Mouse (Mus musculus): ENCODE measurements around the gene Pitpnm1. TPM values are rescaled to one million over a fixed set of nuclear protein-coding genes. Genes with fewer than 3 reads are reported as not detected.

Gene Pitpnm1
- polyA plus RNA-seq, 1 experiment from 2014 or later = 5.6 TPM

DNA sequence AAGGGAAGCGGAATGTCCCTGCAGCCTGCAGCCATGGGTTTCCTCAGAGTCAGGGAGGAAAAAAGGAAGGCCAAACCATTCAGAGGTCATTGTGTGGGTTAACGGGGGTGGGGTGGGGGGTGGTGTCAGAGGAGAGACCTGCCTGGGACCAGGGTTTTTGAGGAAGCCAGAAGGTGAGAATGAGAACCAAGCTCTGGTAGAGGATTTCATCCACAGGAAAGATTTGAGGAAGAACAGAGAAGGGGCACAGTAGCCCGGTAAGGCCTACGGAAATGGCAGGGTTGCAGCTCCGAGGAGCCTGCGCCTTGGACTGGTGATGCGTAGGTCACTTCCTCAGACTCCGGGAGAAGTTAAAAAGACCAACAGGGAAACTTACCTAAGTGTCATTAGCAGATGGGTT, 29.0 kb upstream of the Pitpnm1 start:
- H3K27me3 ChIP-seq = no peaks in the 10 kb centered on the region
- H3K9me3 ChIP-seq = no peaks in the 10 kb centered on the region
- no peaks in the 10 kb centered on the region for H3K4me1 ChIP-seq
- H3K27ac ChIP-seq = no peak overlapping the region
- H3K4me2 ChIP-seq = no peak overlapping the region
- H3K36me3 ChIP-seq = no peaks in the 10 kb centered on the region
- no peak for ATAC-seq (ENCODE audit: insufficient number of reproducible peaks, low FRiP score, low TSS enrichment, low read depth)
- H3K4me3 ChIP-seq = no peak overlapping the region
- 81% methylated on average over 8 of the region's 8 CpGs for WGBS
- no peak overlapping the region for H3K9ac ChIP-seq

DNA sequence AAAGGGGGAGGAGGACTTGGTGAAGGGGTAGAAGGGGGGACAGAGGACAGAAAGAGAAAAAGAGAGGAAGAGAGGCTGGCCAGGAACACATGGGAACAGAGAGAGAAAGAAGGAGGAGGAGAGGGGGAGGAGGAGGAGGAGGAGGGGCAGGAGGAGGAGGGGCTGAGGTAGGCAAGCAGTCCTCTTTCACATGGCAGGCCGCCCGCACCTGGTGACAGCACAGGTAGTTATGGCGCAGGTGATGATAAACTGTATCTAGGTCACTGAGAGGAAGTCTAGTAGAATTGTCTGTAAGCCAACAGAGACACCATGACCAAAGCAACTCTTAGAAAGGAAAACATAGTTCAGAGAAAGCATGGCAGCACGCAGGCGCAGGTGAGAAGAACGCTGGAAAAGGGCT, 28.4 kb upstream of the Pitpnm1 start:
- ATAC-seq (ENCODE audit: insufficient number of reproducible peaks, low FRiP score, low TSS enrichment, low read depth) = no peak
- Histone ChIP-seq H3K27ac (no peak overlapping the region), H3K4me1 (no peaks in the 10 kb centered on the region), H3K9me3 (no peaks in the 10 kb centered on the region), H3K4me2 (no peak overlapping the region), H3K4me3 (no peak overlapping the region), H3K36me3 (no peaks in the 10 kb centered on the region), H3K27me3 (no peaks in the 10 kb centered on the region), H3K9ac (no peak overlapping the region)
- whole genome bisulfite sequencing = 90% methylated on average over 6 of the region's 6 CpGs

DNA sequence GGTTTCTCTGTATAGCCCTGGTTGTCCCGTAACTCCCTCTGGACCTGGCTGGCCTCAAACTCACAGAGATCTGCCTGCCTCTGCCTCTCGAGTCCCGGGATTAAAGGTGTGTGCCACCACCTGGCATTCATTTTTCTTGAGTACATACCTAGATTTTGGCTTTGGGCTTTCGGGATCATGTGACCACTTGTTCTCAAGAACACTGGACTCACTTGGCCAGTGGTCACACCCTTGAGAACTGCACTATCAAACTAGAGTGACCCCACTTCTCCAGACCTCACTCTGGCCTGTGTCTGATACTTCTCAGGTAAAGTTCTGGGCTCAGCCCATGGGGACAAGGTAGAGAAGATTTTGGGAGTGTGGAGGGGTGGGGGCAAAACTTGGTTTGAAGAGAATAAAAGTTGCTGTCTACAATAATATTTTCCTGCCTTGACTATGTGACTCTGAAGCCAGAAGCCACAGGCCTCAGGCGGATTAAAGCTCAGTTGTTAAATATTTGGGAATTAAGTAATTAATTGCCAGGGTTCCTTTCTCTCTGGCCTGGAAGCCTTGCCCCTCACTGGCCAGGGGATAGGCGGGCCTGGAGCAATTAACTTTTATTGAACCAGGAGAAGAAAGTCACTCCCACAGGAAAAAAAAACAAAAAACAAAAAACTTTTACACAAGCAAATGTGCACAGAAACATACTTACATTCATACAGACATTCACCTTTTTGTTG, 26.9 kb upstream of the Pitpnm1 start:
- H3K27ac ChIP-seq = no peak overlapping the region
- H3K9me3 ChIP-seq = no peaks in the 10 kb centered on the region
- H3K9ac ChIP-seq = no peak overlapping the region
- no peaks in the 10 kb centered on the region for H3K27me3 ChIP-seq
- H3K4me2 ChIP-seq = no peak overlapping the region
- no peak for ATAC-seq (ENCODE audit: insufficient number of reproducible peaks, low FRiP score, low TSS enrichment, low read depth)
- no peaks in the 10 kb centered on the region for H3K4me1 ChIP-seq
- H3K4me3 ChIP-seq = no peak overlapping the region
- WGBS = 67% methylated on average over 6 of the region's 6 CpGs
- no peaks in the 10 kb centered on the region for H3K36me3 ChIP-seq

DNA sequence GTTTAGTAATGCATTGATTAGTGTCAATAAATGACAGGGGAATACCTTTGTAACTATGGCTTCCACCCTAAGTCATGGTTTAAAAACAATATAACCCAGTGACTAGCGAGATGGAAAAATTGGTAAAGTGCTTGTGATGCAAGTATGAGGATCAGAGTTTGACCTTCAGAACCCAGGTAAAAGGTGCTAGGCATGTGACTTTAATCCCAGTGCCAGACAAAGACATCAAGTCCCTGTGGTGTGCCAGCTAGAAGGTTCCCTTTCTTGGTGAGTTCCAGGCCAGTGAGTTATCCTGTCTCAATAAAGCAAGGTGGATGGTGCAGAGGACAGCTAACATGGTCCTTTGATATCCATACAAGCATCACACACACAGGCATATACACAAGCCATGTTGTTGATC, 24.3 kb upstream of the Pitpnm1 start:
- Histone ChIP-seq H3K4me3 (no peak overlapping the region), H3K36me3 (no peaks in the 10 kb centered on the region), H3K27me3 (no peaks in the 10 kb centered on the region), H3K4me2 (no peak overlapping the region), H3K4me1 (no peaks in the 10 kb centered on the region), H3K9me3 (no peaks in the 10 kb centered on the region), H3K9ac (no peak overlapping the region), H3K27ac (no peak overlapping the region)
- WGBS = 88% methylated on average over 1 of the region's 1 CpGs
- ATAC-seq (ENCODE audit: insufficient number of reproducible peaks, low FRiP score, low TSS enrichment, low read depth) = no peak

DNA sequence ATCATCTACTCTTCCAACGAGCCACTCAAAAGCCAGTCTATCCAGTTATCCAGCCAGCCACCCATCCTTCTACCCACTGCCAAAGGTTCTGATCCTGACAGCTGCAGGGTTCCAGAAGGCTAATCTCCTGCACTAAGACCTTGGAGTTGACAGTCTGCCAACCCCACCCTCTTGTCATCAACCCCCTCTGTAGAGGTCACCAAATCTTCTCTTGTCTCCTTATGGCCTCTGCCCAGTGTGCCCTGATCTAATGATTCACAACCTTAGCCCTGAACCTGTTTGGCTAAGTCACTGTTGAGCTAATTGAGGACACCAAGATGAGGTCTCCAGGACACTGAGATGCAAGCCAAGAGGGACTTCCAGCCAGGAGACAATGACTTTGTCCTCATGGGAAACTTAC, 20.2 kb upstream of the Pitpnm1 start:
- no peak for ATAC-seq (ENCODE audit: insufficient number of reproducible peaks, low FRiP score, low TSS enrichment, low read depth)
- 82% methylated on average over 1 of the region's 1 CpGs for WGBS
- Histone ChIP-seq H3K27me3 (0 out of 2 replicates have a peak, but pooled peaks cover 7% of the 10 kb centered on the region), H3K36me3 (no peaks in the 10 kb centered on the region), H3K9ac (no peak overlapping the region), H3K4me2 (no peak overlapping the region), H3K9me3 (no peaks in the 10 kb centered on the region), H3K4me1 (no peaks in the 10 kb centered on the region), H3K4me3 (no peak overlapping the region), H3K27ac (no peak overlapping the region)

DNA sequence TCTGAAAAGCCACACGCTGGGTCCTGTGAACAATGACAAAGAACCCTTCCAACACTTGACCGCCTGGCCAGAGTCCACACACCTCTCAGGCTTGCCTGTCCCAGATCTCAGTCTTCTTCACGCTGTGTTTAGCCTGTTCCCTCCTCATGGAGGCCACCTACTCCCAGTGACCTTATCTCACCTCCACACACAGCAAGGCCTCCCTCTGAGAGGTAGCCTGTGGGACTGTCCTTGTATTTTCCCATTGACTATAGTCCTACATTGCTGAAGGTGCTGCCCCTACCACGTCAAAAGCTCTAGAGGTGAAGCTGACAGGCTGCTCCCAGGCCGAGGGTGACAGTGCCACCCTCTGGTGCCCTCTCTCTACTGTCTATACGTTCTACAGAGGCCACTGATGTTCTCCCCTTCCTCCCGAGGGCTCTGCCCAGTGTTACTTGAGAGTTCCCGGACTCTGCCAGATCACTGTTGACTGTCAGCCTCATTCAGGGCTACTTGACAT, 19.2 kb upstream of the Pitpnm1 start:
- no peak overlapping the region for H3K9ac ChIP-seq
- H3K4me2 ChIP-seq = no peak overlapping the region
- no peak overlapping the region for H3K27ac ChIP-seq
- H3K9me3 ChIP-seq = no peaks in the 10 kb centered on the region
- H3K36me3 ChIP-seq = no peaks in the 10 kb centered on the region
- H3K27me3 ChIP-seq = 0 out of 2 replicates have a peak, but pooled peaks cover 7% of the 10 kb centered on the region
- 61% methylated on average over 8 of the region's 8 CpGs for WGBS
- ATAC-seq (ENCODE audit: insufficient number of reproducible peaks, low FRiP score, low TSS enrichment, low read depth) = no peak
- no peaks in the 10 kb centered on the region for H3K4me1 ChIP-seq
- no peak overlapping the region for H3K4me3 ChIP-seq

DNA sequence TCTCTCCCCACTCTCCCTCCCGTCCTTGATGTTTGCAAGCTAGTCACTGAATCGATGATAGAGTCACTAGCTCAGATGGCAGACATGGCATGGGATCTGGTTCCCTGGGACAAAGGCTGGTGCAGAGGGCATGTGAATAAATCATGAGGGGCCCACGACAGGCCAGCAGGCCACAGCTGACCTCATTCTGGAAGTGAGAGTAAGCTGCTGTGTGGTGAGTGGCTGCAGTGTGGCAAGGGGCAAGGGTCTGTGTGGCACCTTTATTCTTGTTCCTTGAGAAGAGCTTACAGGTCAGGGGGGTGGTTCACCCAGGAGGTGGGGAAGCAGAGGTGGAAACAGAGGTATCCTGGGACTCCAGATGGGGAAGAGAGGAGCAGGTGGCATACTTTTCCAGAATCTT, 18.4 kb upstream of the Pitpnm1 start, which contains the start of gene Cabp2:
Gene Cabp2, plus strand, starts transcription at position 185 of the 400 bp plus-strand sequence.
- Histone ChIP-seq H3K4me1 (no peaks in the 10 kb centered on the region), H3K4me3 (no peak within 1 kb of the TSS), H3K9me3 (no peaks in the 10 kb centered on the region), H3K27me3 (0 out of 2 replicates have a peak, but pooled peaks cover 7% of the 10 kb centered on the region), H3K9ac (no peak within 1 kb of the TSS), H3K4me2 (no peak within 1 kb of the TSS), H3K36me3 (no peaks in the 10 kb centered on the region), H3K27ac (no peak within 1 kb of the TSS)
- WGBS = 65% methylated on average over 3 of the region's 3 CpGs
- no peak for ATAC-seq (ENCODE audit: insufficient number of reproducible peaks, low FRiP score, low TSS enrichment, low read depth)

DNA sequence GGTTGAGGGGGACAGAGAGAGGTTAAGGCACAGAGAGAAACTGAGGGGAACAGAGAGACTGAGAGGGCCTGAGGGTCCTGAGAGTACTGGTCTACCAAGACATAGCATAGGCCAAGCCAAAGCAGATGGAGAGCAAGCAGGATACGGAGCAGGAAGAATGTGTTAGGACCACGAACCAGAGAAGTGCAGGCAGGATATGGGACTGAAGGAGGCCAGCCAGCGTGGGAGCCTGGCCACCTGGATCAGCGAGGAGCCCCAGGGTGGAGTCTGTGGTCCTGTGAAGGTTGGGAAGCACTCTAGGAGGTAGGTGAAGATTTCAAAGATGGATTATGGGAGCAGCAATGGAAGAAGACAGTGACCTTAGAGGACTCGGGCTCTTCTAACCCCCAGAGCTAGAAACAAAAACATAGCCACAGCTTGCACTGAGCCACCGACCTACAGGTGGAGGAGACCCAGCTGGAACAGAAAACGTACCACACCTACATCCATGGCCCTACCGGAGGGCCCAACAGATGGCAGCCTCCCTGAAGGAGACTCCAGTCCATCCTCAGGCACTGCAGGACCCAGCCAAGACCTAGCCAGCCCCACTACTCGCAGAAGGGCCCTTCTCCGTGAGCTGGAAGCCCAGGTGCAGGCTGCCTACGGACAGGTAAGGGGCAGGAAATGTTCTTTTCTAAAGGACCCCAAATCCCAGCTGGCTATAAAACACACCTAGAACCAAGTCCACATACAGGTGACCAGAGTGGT, 17.4 kb upstream of the Pitpnm1 start:
- H3K27me3 ChIP-seq = 0 out of 2 replicates have a peak, but pooled peaks cover 7% of the 10 kb centered on the region
- no peak overlapping the region for H3K4me2 ChIP-seq
- no peaks in the 10 kb centered on the region for H3K4me1 ChIP-seq
- no peaks in the 10 kb centered on the region for H3K36me3 ChIP-seq
- no peak overlapping the region for H3K4me3 ChIP-seq
- no peak overlapping the region for H3K27ac ChIP-seq
- 80% methylated on average over 11 of the region's 11 CpGs for WGBS
- H3K9ac ChIP-seq = no peak overlapping the region
- no peak for ATAC-seq (ENCODE audit: insufficient number of reproducible peaks, low FRiP score, low TSS enrichment, low read depth)
- H3K9me3 ChIP-seq = no peaks in the 10 kb centered on the region

DNA sequence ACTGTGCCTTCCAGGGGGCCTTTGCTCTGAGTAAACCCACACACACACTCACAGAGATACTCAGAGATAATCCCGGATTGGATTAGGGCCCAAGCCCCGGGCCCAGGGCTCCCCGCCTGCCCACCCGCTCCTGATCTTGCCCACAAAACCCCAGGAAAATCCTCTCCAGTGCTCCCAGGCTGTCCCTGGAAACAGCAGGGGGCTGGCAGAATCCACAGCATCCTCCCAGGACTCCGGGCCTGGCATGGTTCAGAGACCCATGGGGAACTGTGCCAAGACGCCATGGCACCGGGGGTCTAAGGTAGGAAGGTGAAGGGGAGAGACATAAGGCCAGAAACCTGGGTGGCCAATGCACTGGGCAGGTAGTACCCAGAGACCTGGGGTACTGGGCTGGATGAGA, 16.5 kb upstream of the Pitpnm1 start:
- Histone ChIP-seq H3K4me3 (no peak overlapping the region), H3K4me2 (no peak overlapping the region), H3K4me1 (no peaks in the 10 kb centered on the region), H3K27me3 (0 out of 2 replicates have a peak, but pooled peaks cover 7% of the 10 kb centered on the region), H3K27ac (no peak overlapping the region), H3K36me3 (no peaks in the 10 kb centered on the region), H3K9me3 (no peaks in the 10 kb centered on the region), H3K9ac (no peak overlapping the region)
- no peak for ATAC-seq (ENCODE audit: insufficient number of reproducible peaks, low FRiP score, low TSS enrichment, low read depth)
- 84% methylated on average over 7 of the region's 7 CpGs for WGBS

DNA sequence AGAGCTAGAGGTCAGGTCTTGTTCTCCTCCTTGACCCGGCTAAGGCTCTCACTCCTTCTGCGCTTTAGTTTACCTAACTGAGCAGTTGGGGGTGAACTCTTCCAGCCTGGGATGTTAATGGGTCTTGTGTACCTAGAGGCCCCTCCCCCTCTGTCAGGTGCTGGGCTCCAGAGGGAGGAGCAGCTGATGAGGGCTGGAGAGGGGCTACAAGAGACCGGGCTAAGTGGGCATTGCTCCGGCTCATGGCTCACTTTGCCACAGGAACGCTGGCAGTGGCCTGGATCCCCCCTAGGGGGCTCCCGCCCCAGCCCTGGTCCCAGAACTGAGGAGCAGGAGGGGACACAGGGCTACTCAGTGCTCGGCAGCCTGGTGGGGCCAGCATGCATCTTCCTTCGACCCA, 16.0 kb upstream of the Pitpnm1 start:
- 0 out of 2 replicates have a peak, but pooled peaks cover 7% of the 10 kb centered on the region for H3K27me3 ChIP-seq
- no peak overlapping the region for H3K4me3 ChIP-seq
- H3K4me1 ChIP-seq = no peaks in the 10 kb centered on the region
- WGBS = 30% methylated on average over 8 of the region's 8 CpGs
- no peak overlapping the region for H3K4me2 ChIP-seq
- no peaks in the 10 kb centered on the region for H3K9me3 ChIP-seq
- no peaks in the 10 kb centered on the region for H3K36me3 ChIP-seq
- no peak overlapping the region for H3K27ac ChIP-seq
- ATAC-seq (ENCODE audit: insufficient number of reproducible peaks, low FRiP score, low TSS enrichment, low read depth) = no peak
- H3K9ac ChIP-seq = no peak overlapping the region

DNA sequence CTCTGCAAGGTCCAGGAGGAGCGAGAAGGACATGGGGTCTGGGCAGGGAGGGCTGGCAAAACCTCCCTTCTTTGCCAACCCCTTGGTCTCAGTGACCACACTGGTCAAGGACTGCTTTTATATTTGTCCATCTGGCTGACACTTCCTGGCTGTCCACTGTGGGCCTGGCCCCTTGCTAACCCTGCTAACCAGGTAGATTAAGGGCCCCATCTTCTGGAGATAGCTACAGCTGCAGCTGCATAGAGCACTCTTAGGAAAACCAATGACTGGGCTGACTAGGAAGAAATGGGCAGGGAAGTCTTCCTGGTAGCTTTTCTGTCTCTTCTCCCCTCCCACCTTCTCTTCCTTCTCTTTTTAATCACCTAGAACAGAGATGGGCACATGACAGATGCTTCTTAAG, 14.8 kb upstream of the Pitpnm1 start:
- H3K4me2 ChIP-seq = no peak overlapping the region
- H3K9ac ChIP-seq = no peak overlapping the region
- H3K4me3 ChIP-seq = no peak overlapping the region
- no peak for ATAC-seq (ENCODE audit: insufficient number of reproducible peaks, low FRiP score, low TSS enrichment, low read depth)
- WGBS = 100% methylated on average over 1 of the region's 1 CpGs
- H3K4me1 ChIP-seq = no peaks in the 10 kb centered on the region
- H3K27ac ChIP-seq = no peak overlapping the region
- no peaks in the 10 kb centered on the region for H3K36me3 ChIP-seq
- no peaks in the 10 kb centered on the region for H3K9me3 ChIP-seq
- 0 out of 2 replicates have a peak, but pooled peaks cover 12% of the 10 kb centered on the region for H3K27me3 ChIP-seq

DNA sequence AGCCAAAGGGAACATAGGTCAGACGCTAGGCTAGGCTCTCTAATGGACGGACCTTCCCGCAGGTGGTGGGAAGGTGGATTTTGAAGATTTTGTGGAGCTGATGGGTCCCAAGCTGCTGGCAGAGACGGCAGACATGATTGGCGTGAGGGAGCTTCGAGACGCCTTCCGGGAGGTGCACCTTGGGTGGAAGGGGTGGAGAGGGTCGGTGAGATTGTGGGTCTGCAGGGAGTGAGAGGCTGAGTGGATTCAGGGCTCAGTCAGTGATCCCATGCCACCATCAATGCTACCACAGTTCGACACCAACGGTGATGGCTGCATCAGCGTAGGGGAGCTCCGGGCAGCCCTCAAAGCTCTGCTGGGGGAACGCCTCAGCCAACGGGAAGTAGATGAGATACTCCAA, 13.6 kb upstream of the Pitpnm1 start:
- H3K4me3 ChIP-seq = no peak overlapping the region
- WGBS = 91% methylated on average over 15 of the region's 15 CpGs
- no peak overlapping the region for H3K27ac ChIP-seq
- H3K9me3 ChIP-seq = no peaks in the 10 kb centered on the region
- no peak overlapping the region for H3K9ac ChIP-seq
- 0 out of 2 replicates have a peak, but pooled peaks cover 12% of the 10 kb centered on the region for H3K27me3 ChIP-seq
- no peak for ATAC-seq (ENCODE audit: insufficient number of reproducible peaks, low FRiP score, low TSS enrichment, low read depth)
- H3K36me3 ChIP-seq = no peaks in the 10 kb centered on the region
- no peak overlapping the region for H3K4me2 ChIP-seq
- no peaks in the 10 kb centered on the region for H3K4me1 ChIP-seq

Measured in limb, embryonic 15.5 days (tissue).